Mouse (Mus musculus) testis, adult 2 months (tissue): ENCODE data around the gene Arhgap15. TPM values are rescaled to one million over a fixed set of nuclear protein-coding genes. Genes with fewer than 3 reads are reported as not detected.

Experiments
- H3K27ac ChIP-seq: fragments of 200-500 bp; 2 replicates; pipeline ENCODE4 v1.5.1; 2012; ENCODE audit warnings: low read depth, low read length; ENCODE audit not compliant: control insufficient read depth, insufficient read depth
- H3K27me3 ChIP-seq: fragments of 200-500 bp; 2 replicates; pipeline ENCODE4 v1.6.1; 2012; ENCODE audit warnings: mild to moderate bottlenecking, low read length, moderate library complexity; ENCODE audit not compliant: control insufficient read depth, insufficient read depth
- H3K36me3 ChIP-seq: fragments of 200-500 bp; 2 replicates; pipeline ENCODE4 v1.6.1; 2012; ENCODE audit warnings: mild to moderate bottlenecking, low read length; ENCODE audit not compliant: control insufficient read depth, insufficient read depth
- H3K4me1 ChIP-seq: fragments of 200-500 bp; 2 replicates; pipeline ENCODE4 v1.6.1; 2012; ENCODE audit warnings: low read length; ENCODE audit not compliant: control insufficient read depth, insufficient read depth
- H3K4me3 ChIP-seq: fragments of 200-500 bp; 2 replicates; pipeline ENCODE4 v1.5.1; 2012; ENCODE audit warnings: low read depth, mild to moderate bottlenecking, low read length, moderate library complexity, mixed read lengths; ENCODE audit not compliant: control insufficient read depth
- CTCF ChIP-seq: fragments of 200-500 bp; IDR thresholded peaks from 2 replicates; pipeline ENCODE4 v1.5.1; 2012; ENCODE audit warnings: low read depth, mild to moderate bottlenecking, inconsistent platforms, low read length, moderate library complexity; ENCODE audit not compliant: control insufficient read depth, insufficient read depth, insufficient replicate concordance
- POLR2A ChIP-seq: fragments of 200-500 bp; IDR thresholded peaks from 2 replicates; pipeline ENCODE4 v1.6.1; 2012; ENCODE audit warnings: low read depth, mild to moderate bottlenecking, inconsistent platforms, low read length, moderate library complexity; ENCODE audit not compliant: control insufficient read depth
- polyA plus RNA-seq: library from polyadenylated mRNA; depleted of rRNA; stranded (reverse); fragments of >200 nt; gene quantifications from 2 replicates; pipeline ENCODE4 v1.2.3, GENCODE M21; 2012

The Arhgap15 gene
- polyA plus RNA-seq, 1 experiment: 0.43 TPM

DNA sequence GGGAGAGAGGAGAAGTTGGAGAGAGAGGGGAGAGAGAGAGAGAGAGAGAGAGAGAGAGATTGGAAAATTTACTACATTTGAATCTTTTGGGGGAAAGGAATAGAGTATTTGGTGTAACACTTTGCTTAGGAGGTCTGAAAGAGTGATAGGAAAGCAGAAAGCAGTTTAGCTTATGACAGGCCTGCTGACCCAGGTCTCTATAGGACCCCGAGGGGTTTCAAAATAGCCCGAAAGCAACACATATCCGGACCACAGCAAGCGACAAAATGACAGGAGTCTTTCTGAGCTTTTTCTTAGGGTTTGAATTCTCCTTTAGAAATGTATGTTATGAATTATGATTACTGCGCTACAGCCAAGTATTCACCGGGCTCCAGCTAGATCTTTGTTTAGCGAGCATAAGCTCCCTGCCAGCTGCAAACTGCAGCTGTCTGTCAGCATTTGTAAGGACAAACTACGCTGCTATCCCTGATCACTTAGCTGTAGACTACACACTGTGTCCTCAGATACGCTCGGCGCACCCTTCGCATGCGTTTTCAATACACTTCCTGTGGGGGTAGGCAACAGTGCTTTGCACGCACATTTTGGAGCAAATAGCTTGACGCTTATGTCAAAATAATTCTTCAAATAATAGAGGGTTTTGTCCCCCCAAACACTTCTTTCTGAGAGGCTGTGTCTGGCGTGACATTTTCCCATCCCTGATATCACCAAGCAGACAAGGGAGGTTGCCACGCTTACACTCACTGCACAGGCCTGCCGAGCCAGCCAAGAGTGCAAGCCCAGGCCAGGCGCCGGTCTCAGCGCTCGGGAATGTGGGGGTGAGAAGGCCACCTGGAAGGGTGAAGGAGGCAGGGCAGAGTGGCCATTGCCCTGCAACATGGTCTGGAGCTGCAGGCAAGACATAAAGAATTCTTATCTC is 355.9 kb downstream of the Arhgap15 start:
- H3K4me1 ChIP-seq: peaks cover 5% of the 10 kb centered on the region
- H3K27ac ChIP-seq: peak overlapping the region; percentile 67
- H3K4me3 ChIP-seq: peak overlapping the region; percentile 6
- H3K27me3 ChIP-seq: no peaks in the 10 kb centered on the region
- TF ChIP-seq POLR2A (no peak), CTCF (no peak)
- H3K36me3 ChIP-seq: no peaks in the 10 kb centered on the region

DNA sequence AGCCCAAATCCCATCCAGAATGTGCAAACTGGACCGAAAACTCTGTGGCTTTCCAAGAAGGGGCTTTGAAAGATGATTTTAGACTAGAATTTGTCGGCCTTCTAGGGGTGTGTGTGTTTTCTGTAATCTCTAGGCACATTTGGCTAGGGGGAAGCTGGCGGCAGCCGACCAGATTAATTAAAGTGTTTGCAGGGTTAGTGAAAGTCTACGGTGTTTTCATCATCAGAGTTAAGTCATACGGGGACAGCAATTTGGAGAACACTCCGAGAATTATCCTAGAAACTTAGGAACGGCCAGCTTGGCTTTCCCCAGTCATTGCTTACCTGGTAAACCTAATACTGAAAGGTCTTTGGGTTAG is 356.6 kb downstream of the Arhgap15 start:
- TF ChIP-seq POLR2A: no peak
- TF ChIP-seq CTCF: no peak
- Histone ChIP-seq H3K4me3 (no peak overlapping the region), H3K4me1 (peaks cover 5% of the 10 kb centered on the region), H3K36me3 (no peaks in the 10 kb centered on the region), H3K27me3 (no peaks in the 10 kb centered on the region), H3K27ac (peak overlapping the region; percentile 67)

DNA sequence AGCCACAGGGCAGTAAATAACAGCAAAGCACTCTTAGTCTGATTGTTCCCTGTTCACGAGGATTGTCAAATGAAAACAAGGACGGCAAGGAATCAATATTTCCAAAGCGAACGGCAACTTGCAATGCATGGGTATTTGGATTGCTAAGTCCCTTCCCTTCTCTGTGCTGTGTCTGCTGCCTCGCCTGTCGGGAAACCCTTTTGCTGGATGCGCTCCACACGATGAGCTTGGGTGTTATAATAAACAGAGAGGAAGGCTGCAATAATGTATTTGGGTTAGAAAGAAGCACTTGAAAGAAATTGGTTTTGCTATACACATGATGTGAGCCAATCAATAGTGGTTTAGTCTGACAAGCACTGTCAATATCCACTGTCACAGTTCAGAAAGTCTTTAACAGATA is 357.7 kb downstream of the Arhgap15 start:
- Histone ChIP-seq H3K4me3 (no peak overlapping the region), H3K36me3 (no peaks in the 10 kb centered on the region), H3K27me3 (no peaks in the 10 kb centered on the region), H3K27ac (no peak overlapping the region), H3K4me1 (peaks cover 5% of the 10 kb centered on the region)
- TF ChIP-seq POLR2A (no peak), CTCF (no peak)

DNA sequence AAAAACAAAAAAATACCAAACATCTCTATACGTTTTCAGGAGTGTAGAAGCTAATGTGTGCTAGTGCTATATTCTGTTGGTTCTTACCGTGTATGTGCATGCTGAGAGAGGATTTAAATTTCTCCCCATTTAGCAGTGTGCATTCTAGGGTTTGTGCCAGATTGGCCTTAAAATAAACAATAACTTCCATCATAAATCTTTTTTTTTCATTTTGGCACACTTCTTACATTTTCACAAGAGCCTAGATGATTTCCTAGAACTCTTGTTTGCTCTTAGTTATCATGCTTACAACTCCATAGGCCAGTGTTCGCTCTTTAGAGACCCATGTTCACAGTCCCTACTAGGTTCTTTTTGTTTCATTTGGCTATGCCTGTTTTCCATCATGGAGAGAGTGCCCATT is 362.7 kb downstream of the Arhgap15 start:
- no peaks in the 10 kb centered on the region for H3K27me3 ChIP-seq
- H3K4me3 ChIP-seq: no peak overlapping the region
- H3K27ac ChIP-seq: no peak overlapping the region
- TF ChIP-seq CTCF (no peak), POLR2A (no peak)
- no peaks in the 10 kb centered on the region for H3K36me3 ChIP-seq
- H3K4me1 ChIP-seq: no peaks in the 10 kb centered on the region

DNA sequence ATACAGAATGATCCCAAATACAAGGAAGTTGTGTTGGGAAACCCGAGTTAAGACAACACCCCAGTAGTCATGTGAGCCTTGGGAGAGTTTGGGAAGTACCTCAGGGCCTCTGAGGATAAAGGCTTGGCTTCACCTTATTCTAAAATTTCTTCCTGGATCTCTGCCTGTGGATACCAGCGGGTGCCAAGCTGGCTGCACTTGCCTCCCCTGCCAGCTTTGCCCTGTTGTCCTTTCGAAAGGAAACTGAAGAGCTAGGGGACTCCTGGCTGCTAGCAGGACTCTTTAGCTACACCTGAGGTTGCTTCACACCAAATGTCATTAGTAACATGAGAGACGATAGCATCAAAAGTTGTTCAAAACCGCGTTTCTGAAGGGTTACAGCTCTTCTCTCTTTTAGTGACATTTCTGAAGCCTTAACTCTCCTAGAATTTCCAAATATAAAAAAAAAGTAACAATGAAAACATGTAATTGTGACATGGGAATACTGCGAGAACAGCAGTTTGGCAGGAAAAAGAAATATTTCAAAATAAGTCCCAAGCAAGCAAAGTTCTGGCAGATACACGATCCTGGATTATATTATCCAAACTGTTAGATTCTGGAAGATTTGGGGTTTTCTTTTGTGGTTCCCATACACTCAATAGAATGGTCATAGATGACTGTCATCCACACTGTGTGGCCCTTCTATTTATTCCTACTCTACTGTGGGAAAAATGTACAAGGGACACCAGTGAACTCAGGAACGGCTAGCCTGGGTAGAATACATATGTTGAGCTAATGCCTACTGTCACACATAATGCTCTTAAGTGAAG is 364.6 kb downstream of the Arhgap15 start:
- H3K27me3 ChIP-seq: no peaks in the 10 kb centered on the region
- no peaks in the 10 kb centered on the region for H3K36me3 ChIP-seq
- TF ChIP-seq POLR2A: no peak
- TF ChIP-seq CTCF: no peak
- H3K27ac ChIP-seq: no peak overlapping the region
- no peak overlapping the region for H3K4me3 ChIP-seq
- H3K4me1 ChIP-seq: no peaks in the 10 kb centered on the region

DNA sequence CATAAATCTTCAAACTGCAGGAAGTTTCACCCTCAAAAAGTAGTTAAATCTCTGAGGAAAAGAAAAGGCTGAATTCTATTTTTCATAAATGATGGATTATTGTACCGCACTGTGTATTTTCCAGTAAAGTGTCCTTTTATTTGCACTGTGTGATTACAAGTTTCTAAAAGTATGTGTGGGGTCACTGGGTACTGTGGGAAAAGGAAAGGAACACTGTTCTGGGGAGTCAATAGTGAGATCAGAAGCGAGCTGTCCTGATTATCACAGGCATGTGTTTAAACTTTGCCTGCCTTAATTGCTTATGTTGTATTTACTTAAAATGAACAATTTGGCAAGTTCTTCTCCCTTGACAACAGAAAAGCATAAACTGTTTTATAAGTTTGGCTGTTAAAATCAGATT is 365.7 kb downstream of the Arhgap15 start:
- Histone ChIP-seq H3K4me1 (no peaks in the 10 kb centered on the region), H3K27ac (no peak overlapping the region), H3K36me3 (no peaks in the 10 kb centered on the region), H3K4me3 (no peak overlapping the region), H3K27me3 (no peaks in the 10 kb centered on the region)
- TF ChIP-seq POLR2A (no peak), CTCF (no peak)

DNA sequence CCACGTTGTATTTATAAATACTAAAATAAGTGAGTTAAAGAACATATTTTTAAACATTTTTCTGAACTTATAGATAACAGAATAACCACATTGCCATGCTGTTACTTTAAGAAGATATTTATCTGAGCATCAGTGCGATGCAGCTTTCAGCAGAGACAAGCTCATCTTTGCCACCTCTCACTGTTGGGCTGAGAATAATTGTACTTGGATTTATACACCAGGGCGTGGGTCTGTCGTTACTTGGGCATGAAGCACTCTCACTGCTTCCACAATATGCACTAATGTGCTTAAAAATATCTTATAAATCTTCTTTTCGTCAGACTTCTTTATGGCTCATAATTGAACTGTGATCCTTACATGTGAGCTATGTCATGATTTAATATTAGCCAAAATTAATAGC is 372.5 kb downstream of the Arhgap15 start:
- no peaks in the 10 kb centered on the region for H3K27me3 ChIP-seq
- no peaks in the 10 kb centered on the region for H3K36me3 ChIP-seq
- TF ChIP-seq CTCF (no peak), POLR2A (no peak)
- H3K27ac ChIP-seq: no peak overlapping the region
- no peak overlapping the region for H3K4me3 ChIP-seq
- H3K4me1 ChIP-seq: no peaks in the 10 kb centered on the region
